Mouse (Mus musculus): ENCODE measurements at regions not wholly inside any gene's neighbourhood (a gene's known extent, or its start where the extent isn't known, plus 50 kb on each side); places are given as distances from the start of the nearest gene placed in this dataset.

- TF ChIP-seq CTCF (IDR thresholded peaks at IDR 0.05; ENCODE audit: low read depth) (no peak), EP300 (IDR thresholded peaks at IDR 0.05; ENCODE audit: low read depth) (no peak)
These were observed 635.1 kb downstream of the Slc4a3 start for GRCm38 (mm10) chr1:76181181-76181580.

Data from liver, postnatal 0 days (tissue).